Mouse (Mus musculus) cerebellum, adult 2 months (tissue): ENCODE data around the gene 9930104L06Rik.

Source experiments
- CTCF ChIP-seq: fragments of 200-500 bp; IDR thresholded peaks from 2 replicates; pipeline ENCODE4 v1.5.1; 2011; ENCODE audit warnings: low read depth, mild to moderate bottlenecking, control low read depth, low read length, moderate library complexity, borderline replicate concordance; ENCODE audit not compliant: insufficient read depth
- POLR2A ChIP-seq: fragments of 200-500 bp; IDR thresholded peaks from 2 replicates; pipeline ENCODE4 v1.6.1; 2011; ENCODE audit warnings: low read length, control low read depth, borderline replicate concordance; ENCODE audit not compliant: insufficient read depth

- TF ChIP-seq CTCF (no peak), POLR2A (no peak)
These were observed 30.7 kb upstream of the 9930104L06Rik start for GRCm38 (mm10) chr4:124905971-124906822.
